Mouse (Mus musculus) testis, adult 2 months (tissue): Measurements from ENCODE around the gene Olfr313. TPM values are rescaled to one million over a fixed set of nuclear protein-coding genes. Genes with fewer than 3 reads are reported as not detected.

ENCODE experiments used
- H3K27ac ChIP-seq: fragments of 200-500 bp; 2 replicates; pipeline ENCODE4 v1.5.1; 2012; ENCODE audit warnings: low read depth, low read length; ENCODE audit not compliant: control insufficient read depth, insufficient read depth
- H3K27me3 ChIP-seq: fragments of 200-500 bp; 2 replicates; pipeline ENCODE4 v1.6.1; 2012; ENCODE audit warnings: mild to moderate bottlenecking, low read length, moderate library complexity; ENCODE audit not compliant: control insufficient read depth, insufficient read depth
- H3K36me3 ChIP-seq: fragments of 200-500 bp; 2 replicates; pipeline ENCODE4 v1.6.1; 2012; ENCODE audit warnings: mild to moderate bottlenecking, low read length; ENCODE audit not compliant: control insufficient read depth, insufficient read depth
- H3K4me1 ChIP-seq: fragments of 200-500 bp; 2 replicates; pipeline ENCODE4 v1.6.1; 2012; ENCODE audit warnings: low read length; ENCODE audit not compliant: control insufficient read depth, insufficient read depth
- H3K4me3 ChIP-seq: fragments of 200-500 bp; 2 replicates; pipeline ENCODE4 v1.5.1; 2012; ENCODE audit warnings: low read depth, mild to moderate bottlenecking, low read length, moderate library complexity, mixed read lengths; ENCODE audit not compliant: control insufficient read depth
- CTCF ChIP-seq: fragments of 200-500 bp; IDR thresholded peaks from 2 replicates; pipeline ENCODE4 v1.5.1; 2012; ENCODE audit warnings: low read depth, mild to moderate bottlenecking, inconsistent platforms, low read length, moderate library complexity; ENCODE audit not compliant: control insufficient read depth, insufficient read depth, insufficient replicate concordance
- POLR2A ChIP-seq: fragments of 200-500 bp; IDR thresholded peaks from 2 replicates; pipeline ENCODE4 v1.6.1; 2012; ENCODE audit warnings: low read depth, mild to moderate bottlenecking, inconsistent platforms, low read length, moderate library complexity; ENCODE audit not compliant: control insufficient read depth
- polyA plus RNA-seq: library from polyadenylated mRNA; depleted of rRNA; stranded (reverse); fragments of >200 nt; gene quantifications from 2 replicates; pipeline ENCODE4 v1.2.3, GENCODE M21; 2012; rRNA removed

The Olfr313 gene
- polyA plus RNA-seq, 1 experiment: 0.09 TPM

DNA sequence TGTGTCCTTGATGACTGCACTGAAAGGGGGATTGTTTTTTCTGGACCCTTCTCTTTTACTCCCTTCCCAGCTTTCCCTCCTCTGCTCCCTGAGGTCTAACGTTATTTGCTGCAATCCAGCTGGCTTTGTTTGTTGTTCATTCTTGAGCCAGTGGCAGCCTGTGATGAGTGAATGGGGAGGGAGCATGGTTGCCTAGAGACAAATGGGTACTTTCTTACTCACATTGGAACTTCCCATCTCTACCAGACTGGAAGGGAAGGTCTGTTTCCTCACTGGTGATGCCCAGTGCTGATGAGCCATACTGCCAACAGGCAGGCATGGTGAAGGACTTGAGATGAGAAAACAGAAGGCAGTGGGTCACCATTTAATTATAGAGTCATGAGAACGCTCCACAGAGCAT lies 34.9 kb downstream of the Olfr313 start:
- Histone ChIP-seq H3K4me1 (peaks cover 2% of the 10 kb centered on the region; the same call in 1 of the 2 replicates), H3K4me3 (no peak overlapping the region), H3K27me3 (no peaks in the 10 kb centered on the region), H3K27ac (no peak overlapping the region), H3K36me3 (no peaks in the 10 kb centered on the region)
- TF ChIP-seq POLR2A: no peak
- TF ChIP-seq CTCF: no peak

- no peaks in the 10 kb centered on the region for H3K27me3 ChIP-seq
- no peak for TF ChIP-seq POLR2A
- no peak for TF ChIP-seq CTCF
- no peaks in the 10 kb centered on the region; the same call in none of the 2 replicates for H3K36me3 ChIP-seq
- no peaks in the 10 kb centered on the region for H3K4me1 ChIP-seq
- no peak overlapping the region for H3K27ac ChIP-seq
- no peak overlapping the region for H3K4me3 ChIP-seq
Measured at GRCm38 (mm10) chr11:58860744-58861143, 45.9 kb downstream of the Olfr313 start.

GRCm38 (mm10) chr11:58867039-58867953 lies 52.5 kb downstream of the Olfr313 start, which contains the start of gene 2810021J22Rik:
TSS of gene 2810021J22Rik (plus strand) at chr11:58867216.
- peaks cover 5% of the 10 kb centered on the region for H3K4me1 ChIP-seq

GRCm38 (mm10) chr11:58867954-58868330 lies 53.1 kb downstream of the Olfr313 start:
- no peak overlapping the region for H3K27ac ChIP-seq
- no peaks in the 10 kb centered on the region; the same call in none of the 2 replicates for H3K36me3 ChIP-seq
- no peaks in the 10 kb centered on the region for H3K27me3 ChIP-seq
- TF ChIP-seq POLR2A (no peak), CTCF (no peak)
- H3K4me1 ChIP-seq: peaks cover 5% of the 10 kb centered on the region
- H3K4me3 ChIP-seq: no peak overlapping the region

More at GRCm38 (mm10) chr11:58867039-58867953, 52.5 kb downstream of the Olfr313 start, which contains the start of gene 2810021J22Rik:
- Histone ChIP-seq H3K36me3 (no peaks in the 10 kb centered on the region; the same call in none of the 2 replicates), H3K4me3 (peak within 1 kb of the TSS; percentile 95), H3K27me3 (no peaks in the 10 kb centered on the region), H3K27ac (peak within 1 kb of the TSS; percentile 68)
- TF ChIP-seq POLR2A: no peak; the same call in 1 of the 2 replicates
- no peak for TF ChIP-seq CTCF

Other genes with a start within 250 kb of the Olfr313 start
- gene Olfr224, start 244.4 kb upstream of the Olfr313 start, polyA plus RNA-seq: 0.11 TPM in 1 of 2 replicates, not detected in the other
- gene Olfr325, start 237.3 kb upstream of the Olfr313 start, polyA plus RNA-seq: 0.20 and 0.89 TPM in 2 replicates
- gene Olfr324, start 219.9 kb upstream of the Olfr313 start, polyA plus RNA-seq: not detected in 2 replicates
- gene 2210407C18Rik, start 198.9 kb upstream of the Olfr313 start, polyA plus RNA-seq: not detected in 2 replicates
- 0.57 and 2.2 TPM in 2 replicates for gene Olfr323, start 184.5 kb upstream of the Olfr313 start, polyA plus RNA-seq
- gene Trim58, start 174.5 kb upstream of the Olfr313 start, polyA plus RNA-seq: not detected in 2 replicates
- gene Olfr322, start 156.2 kb upstream of the Olfr313 start, polyA plus RNA-seq: not detected in 2 replicates
- gene Olfr320, start 133.9 kb upstream of the Olfr313 start, polyA plus RNA-seq: not detected in 2 replicates
- not detected in 2 replicates for gene Olfr319, start 115.8 kb upstream of the Olfr313 start, polyA plus RNA-seq
- gene Olfr318, start 91.0 kb upstream of the Olfr313 start, polyA plus RNA-seq: 0.35 TPM in 1 of 2 replicates, not detected in the other
- 0.16 and 0.96 TPM in 2 replicates for gene Olfr317, start 75.8 kb upstream of the Olfr313 start, polyA plus RNA-seq
- gene Olfr316, start 62.3 kb upstream of the Olfr313 start, polyA plus RNA-seq: 0.29 and 3.1 TPM in 2 replicates
- not detected in 2 replicates for gene Olfr315, start 41.8 kb upstream of the Olfr313 start, polyA plus RNA-seq
- gene Olfr314, start 32.0 kb upstream of the Olfr313 start, polyA plus RNA-seq: not detected in 2 replicates
- 142 and 144 TPM in 2 replicates for gene Fam183b, start 13.0 kb upstream of the Olfr313 start, polyA plus RNA-seq
- 0.02 and 0.06 TPM in 2 replicates for gene Olfr312, start 14.2 kb downstream of the Olfr313 start, polyA plus RNA-seq
- not detected in 2 replicates for gene Olfr311, start 24.3 kb downstream of the Olfr313 start, polyA plus RNA-seq
- gene Gm12258, start 32.2 kb downstream of the Olfr313 start, polyA plus RNA-seq: 1.4 and 1.7 TPM in 2 replicates
- gene 2810021J22Rik, start 52.2 kb downstream of the Olfr313 start, polyA plus RNA-seq: 3.1 and 9.7 TPM in 2 replicates
- 23.7 and 35.2 TPM in 2 replicates for gene Zfp39, start 89.2 kb downstream of the Olfr313 start, polyA plus RNA-seq
- 6.8 and 10.1 TPM in 2 replicates for gene Btnl10, start 102.9 kb downstream of the Olfr313 start, polyA plus RNA-seq
- gene Rnf187, start 123.9 kb downstream of the Olfr313 start, polyA plus RNA-seq: 215 and 247 TPM in 2 replicates
- gene Hist3h2ba, start 133.9 kb downstream of the Olfr313 start, polyA plus RNA-seq: 8.7 and 8.9 TPM in 2 replicates
- 6.4 and 6.5 TPM in 2 replicates for gene Hist3h2a, start 139.7 kb downstream of the Olfr313 start, polyA plus RNA-seq
- gene Trim17, start 139.7 kb downstream of the Olfr313 start, polyA plus RNA-seq: 166 and 167 TPM in 2 replicates
- 44.1 and 48.9 TPM in 2 replicates for gene Trim11, start 163.1 kb downstream of the Olfr313 start, polyA plus RNA-seq